Mouse (Mus musculus) brain, embryonic 14.5 days (tissue): ENCODE measurements around the gene 4930452B06Rik.

ENCODE experiments used
- CTCF ChIP-seq: fragments of 200-500 bp; IDR thresholded peaks from 2 replicates; pipeline ENCODE4 v1.5.1; 2012; ENCODE audit warnings: inconsistent platforms, mild to moderate bottlenecking, moderate library complexity, borderline replicate concordance; ENCODE audit not compliant: insufficient read depth, insufficient read length; ENCODE audit errors: extremely low read depth
- POLR2A ChIP-seq: fragments of 200-500 bp; IDR thresholded peaks from 2 replicates; pipeline ENCODE4 v1.6.1; 2012; ENCODE audit warnings: mild to moderate bottlenecking, inconsistent platforms, borderline replicate concordance; ENCODE audit not compliant: poor library complexity, insufficient read depth, insufficient read length, severe bottlenecking; ENCODE audit errors: extremely low read depth

- TF ChIP-seq CTCF (no peak), POLR2A (no peak)
Observed at GRCm38 (mm10) chr14:8477348-8477747, 188.7 kb downstream of the 4930452B06Rik start.
